Mouse (Mus musculus): ENCODE data around the gene Vmn1r178.
"Not testable (repeated sequence)": the region's sequence is repeated elsewhere in the genome, so short reads cannot be mapped to it uniquely, and the experiment has no call there.

DNA sequence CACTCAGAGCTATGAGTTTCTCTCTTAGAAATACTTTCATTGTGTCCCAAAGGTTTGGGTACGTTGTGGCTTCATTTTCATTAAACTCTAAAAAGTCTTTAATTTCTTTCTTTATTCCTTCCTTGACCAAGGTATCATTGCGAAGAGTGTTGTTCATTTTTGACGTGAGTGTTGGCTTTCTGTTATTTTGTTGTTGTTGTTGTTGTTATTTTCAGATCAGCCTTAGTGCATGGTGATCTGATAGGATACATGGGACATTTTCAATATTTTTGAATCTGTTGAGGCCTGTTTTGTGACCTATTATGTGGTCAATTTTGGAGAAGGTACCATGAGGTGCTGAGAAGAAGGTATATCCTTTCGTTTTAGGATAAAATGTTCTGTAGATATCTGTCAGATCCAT, 14.9 kb upstream of the Vmn1r178 start:
- TF ChIP-seq CTCF (IDR thresholded peaks at IDR 0.05; ENCODE audit: extremely low read depth, insufficient read depth, insufficient read length, insufficient replicate concordance); POLR2A (IDR thresholded peaks at IDR 0.05; ENCODE audit: low read depth, low read length): not testable (repeated sequence)

Data from spleen, adult 2 months (tissue).